Mouse (Mus musculus) small intestine, adult 2 months (tissue): ENCODE data around the gene Rtp3.

ENCODE experiments used
- CTCF ChIP-seq: fragments of 200-500 bp; IDR thresholded peaks from 2 replicates; pipeline ENCODE4 v1.5.1; 2012; ENCODE audit warnings: low read depth, mild to moderate bottlenecking, control low read depth, inconsistent platforms, low read length, moderate library complexity, mixed read lengths; ENCODE audit not compliant: insufficient replicate concordance, insufficient read length; ENCODE audit errors: extremely low read depth
- POLR2A ChIP-seq: fragments of 200-500 bp; IDR thresholded peaks from 2 replicates; pipeline ENCODE4 v1.6.1; 2012; ENCODE audit warnings: low read depth, mild to moderate bottlenecking, control low read depth, inconsistent platforms, low read length, moderate library complexity

DNA sequence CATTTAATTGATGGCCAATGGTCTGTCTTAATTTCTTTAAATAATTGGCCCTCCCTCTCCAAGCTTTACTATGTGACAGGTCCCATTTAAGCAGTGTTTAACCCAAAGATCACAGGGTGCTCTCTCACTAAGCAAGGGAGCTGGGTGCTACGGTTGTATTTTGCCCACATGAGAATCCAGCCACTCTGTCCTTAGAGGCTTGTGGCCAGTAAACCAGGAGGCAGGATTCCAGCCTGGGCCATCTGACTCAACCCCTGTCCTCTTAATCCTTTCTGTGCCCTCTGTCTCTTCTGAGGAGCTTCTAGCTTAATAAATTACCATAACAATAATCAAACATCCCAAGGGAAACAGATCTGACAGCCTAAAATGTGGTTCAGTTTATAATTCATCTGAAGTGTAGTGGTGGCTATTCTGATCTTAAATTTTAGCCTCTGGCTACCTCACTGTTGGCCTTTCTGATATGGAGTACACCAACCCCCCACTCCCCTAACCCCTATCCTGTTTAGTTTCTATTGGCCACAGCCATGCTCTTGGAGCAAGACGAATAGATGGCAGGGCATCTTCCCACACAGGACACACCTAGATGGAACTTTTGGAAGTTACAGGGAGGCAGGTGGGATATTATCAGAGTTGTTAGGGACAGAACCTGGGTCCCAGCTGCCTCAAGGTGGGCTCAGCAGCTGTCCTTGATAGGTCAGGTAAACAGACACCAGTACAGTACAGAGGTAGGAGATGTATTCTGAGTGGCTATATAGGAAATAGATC lies 35.5 kb downstream of the Rtp3 start:
- TF ChIP-seq CTCF (no peak), POLR2A (no peak)
